Mouse (Mus musculus) lung, adult 2 months (tissue): Measurements from ENCODE around the gene Gm26741.

Experiments
- CTCF ChIP-seq: fragments of 200-500 bp; IDR thresholded peaks from 2 replicates; pipeline ENCODE4 v1.5.1; 2011; ENCODE audit warnings: mild to moderate bottlenecking, low read length, control low read depth; ENCODE audit not compliant: insufficient read depth
- POLR2A ChIP-seq: fragments of 200-500 bp; IDR thresholded peaks from 2 replicates; pipeline ENCODE4 v1.6.1; 2011; ENCODE audit warnings: low read depth, mild to moderate bottlenecking, control low read depth, low read length, borderline replicate concordance; ENCODE audit errors: extremely low read depth

DNA sequence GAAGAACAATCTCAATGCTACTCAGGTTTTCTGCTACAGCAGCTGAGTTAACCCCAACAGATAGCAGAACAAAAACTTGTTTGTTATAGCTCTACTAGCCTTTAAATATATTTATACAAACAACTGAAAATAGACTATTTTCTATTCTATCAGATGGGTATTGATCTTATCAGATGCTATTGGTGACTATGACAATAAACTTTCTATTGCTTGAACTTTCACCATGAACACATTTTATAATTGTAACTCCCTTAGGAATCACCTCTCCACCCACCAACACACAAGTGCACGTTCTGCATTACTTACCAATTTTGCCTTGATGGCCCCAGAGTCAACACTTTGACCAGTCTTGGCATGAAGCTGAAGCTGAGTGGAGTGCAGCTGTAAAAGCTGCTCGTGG lies at the start of gene Gm26741:
- no peak for TF ChIP-seq CTCF
- no peak for TF ChIP-seq POLR2A
